ENCODE assay signal across 11 mouse cellular contexts in the genomic region with DNA sequence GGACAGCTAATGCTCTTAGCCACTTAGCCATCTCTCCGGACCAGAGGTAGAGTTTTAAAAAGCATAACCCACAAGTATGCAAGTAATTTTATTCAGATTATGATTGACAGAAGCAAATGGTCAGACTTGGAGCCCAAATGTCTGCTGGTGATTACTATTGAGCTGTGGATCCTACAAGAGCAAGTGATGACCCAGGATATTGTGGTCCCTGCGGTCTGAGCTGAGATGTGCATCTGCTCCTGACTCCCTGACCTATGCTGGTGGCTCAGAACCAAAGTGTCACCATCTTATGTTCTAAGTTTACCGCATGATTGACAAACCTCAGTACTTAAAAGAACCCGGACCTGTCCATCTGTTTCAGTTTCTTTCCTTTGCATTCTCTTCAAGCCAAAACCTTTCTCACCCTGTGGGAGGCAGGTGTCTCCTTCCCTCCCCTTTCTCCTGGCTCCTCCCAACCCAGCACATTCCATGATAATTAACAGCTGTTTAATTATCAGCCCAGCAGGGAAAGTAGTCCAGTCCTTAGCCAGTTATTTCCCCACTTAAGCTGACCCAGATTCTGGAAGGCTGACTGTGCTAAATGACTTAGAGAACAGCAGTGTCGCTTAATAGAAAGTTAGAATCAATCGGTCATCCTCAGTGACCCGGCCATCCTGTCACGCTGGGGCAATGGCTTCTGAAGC.
DNase-seq lines count a peak whose midpoint lies in the region; ATAC-seq and TF ChIP-seq lines count a peak whose summit lies in the region.
"Had no signal": no experiment of that assay in that cellular context is flagged by ENCODE, and none has a peak within 500 bp of the region (broad histone marks: within the 10 kb centered on the region; RNA-seq: fewer than 3 reads in every experiment).

No protein-coding gene starts in this region.

- 60% methylated on average over 8 of the region's 8 CpGs for WGBS in heart, embryonic 11.5 days (ENCODE audit: insufficient replicate concordance)

- H3K9me3 ChIP-seq in heart, embryonic 11.5 days (replicated peaks; ENCODE audit: control insufficient read depth, low read length): no peaks in the 10 kb centered on the region
- H3K9me3 ChIP-seq: heart, embryonic 12.5 days; limb, embryonic 12.5 days had no signal

- no peak overlapping the region for H3K9ac ChIP-seq in heart, embryonic 11.5 days (ENCODE audit: low read depth, low read length)
- H3K9ac ChIP-seq: heart, embryonic 12.5 days; limb, embryonic 12.5 days had no signal

- TF ChIP-seq POLR2A in cortical plate, adult 2 months (IDR thresholded peaks at IDR 0.05; ENCODE audit: extremely low read depth, insufficient read depth, low read length): no peak

- no peak for TF ChIP-seq CTCF in C2C12 (IDR thresholded peaks at IDR 0.05; ENCODE audit: control insufficient read depth, insufficient read depth, insufficient read length)
- no peak for TF ChIP-seq CTCF in cortical plate, adult 2 months (IDR thresholded peaks at IDR 0.05; ENCODE audit: extremely low read depth, insufficient read depth, low read length)

- no peaks in the 10 kb centered on the region for H3K79me3 ChIP-seq in C2C12 (ENCODE audit: low read depth)

- no peaks in the 10 kb centered on the region for H3K27me3 ChIP-seq in C2C12 (ENCODE audit: control insufficient read depth, insufficient read depth, insufficient read length)
- H3K27me3 ChIP-seq in heart, embryonic 11.5 days (ENCODE audit: control insufficient read depth, insufficient read depth, low read length): no peaks in the 10 kb centered on the region
- H3K27me3 ChIP-seq: heart, embryonic 12.5 days; limb, embryonic 12.5 days had no signal

- H3K4me1 ChIP-seq in cortical plate, adult 2 months (ENCODE audit: control insufficient read depth, insufficient read depth, low read length): peaks cover 32% of the 10 kb centered on the region
- H3K4me1 ChIP-seq in heart, embryonic 11.5 days (ENCODE audit: control insufficient read depth, insufficient read depth, low read length): no peaks in the 10 kb centered on the region
- H3K4me1 ChIP-seq: heart, embryonic 12.5 days; limb, embryonic 12.5 days had no signal

- no peak overlapping the region for H3ac ChIP-seq in C2C12 (ENCODE audit: control insufficient read depth, insufficient read length, low read depth)

- peak; percentile 93 for DNase-seq in Muller cell, postnatal 12 days (ENCODE audit: inconsistent ontology term)
- DNase-seq in kidney, postnatal 10 days: peak; percentile 26
- DNase-seq in yolk sac, embryonic 10.5 days (ENCODE audit: low spot score): no peak
- no peak for DNase-seq in urinary bladder, postnatal 10 days (ENCODE audit: low spot score)
- DNase-seq: adrenal gland, postnatal 25 days; lung, adult 18-20 months had no signal

- H3K4me3 ChIP-seq in C2C12 (ENCODE audit: insufficient read depth, poor library complexity, severe bottlenecking): no peak overlapping the region
- no peak overlapping the region for H3K4me3 ChIP-seq in cortical plate, adult 2 months (ENCODE audit: insufficient read depth, low read length)
- H3K4me3 ChIP-seq in heart, embryonic 11.5 days (ENCODE audit: low read depth, low read length): no peak overlapping the region
- H3K4me3 ChIP-seq: heart, embryonic 12.5 days; limb, embryonic 12.5 days had no signal

- H3K36me3 ChIP-seq in C2C12 (ENCODE audit: control insufficient read depth, insufficient read depth): no peaks in the 10 kb centered on the region
- no peaks in the 10 kb centered on the region for H3K36me3 ChIP-seq in heart, embryonic 11.5 days (ENCODE audit: control insufficient read depth, insufficient read depth, low read length)
- H3K36me3 ChIP-seq: heart, embryonic 12.5 days; limb, embryonic 12.5 days had no signal

- no peak overlapping the region for H3K4me2 ChIP-seq in heart, embryonic 11.5 days
- H3K4me2 ChIP-seq: heart, embryonic 12.5 days; limb, embryonic 12.5 days had no signal

- H3K27ac ChIP-seq in cortical plate, adult 2 months (ENCODE audit: insufficient read depth, low read length): peak overlapping the region; percentile 73; the same call in 1 of the 2 replicates
- H3K27ac ChIP-seq in heart, embryonic 11.5 days (ENCODE audit: low read depth, low read length): no peak overlapping the region
- H3K27ac ChIP-seq: limb, embryonic 12.5 days had no signal

- ATAC-seq in heart, embryonic 11.5 days (replicated peaks; ENCODE audit: insufficient number of reproducible peaks, low FRiP score, low TSS enrichment): no peak

- H3K79me2 ChIP-seq in C2C12 (ENCODE audit: control insufficient read depth, insufficient read depth): no peaks in the 10 kb centered on the region

TF ChIP-seq in C2C12, 6 proteins besides CTCF, POLR2A, EP300 and RAD21:
- TF ChIP-seq CEBPB (IDR thresholded peaks at IDR 0.05; ENCODE audit: low read depth) (no peak), MYOD1 (IDR thresholded peaks at IDR 0.05; ENCODE audit: control insufficient read depth, insufficient read length, low read depth) (peak; percentile 98)

Comparison
In these comparisons a context has a peak if more than half of its experiments do, and no peak if none do; other contexts are left out.
1. DNase-seq: peak in Muller cell, postnatal 12 days (single experiment) and kidney, postnatal 10 days (single experiment); none in yolk sac, embryonic 10.5 days (single experiment) and urinary bladder, postnatal 10 days (single experiment).